Mouse (Mus musculus) thymus, postnatal 36 days (tissue): ENCODE measurements around the gene Sh2b3.

Experiments
- DNase-seq, 2 experiments: peaks; one replicate each; pipeline ENCODE4 v3.0.0; 2022; ENCODE audit warnings: mixed read lengths in 2 of 2

Sh2b3 gene

GRCm38 (mm10) chr5:121822786-121823505 is 14.5 kb downstream of the Sh2b3 start:
- DNase-seq = no peak

GRCm38 (mm10) chr5:121821552-121821951 is 15.9 kb downstream of the Sh2b3 start:
- DNase-seq = no peak

- no peak for DNase-seq
Observed at GRCm38 (mm10) chr5:121821116-121821515, 16.3 kb downstream of the Sh2b3 start.

- no peak for DNase-seq
Observed at GRCm38 (mm10) chr5:121820657-121821056, 16.8 kb downstream of the Sh2b3 start.

- no peak for DNase-seq
Observed at GRCm38 (mm10) chr5:121820161-121820560, 17.3 kb downstream of the Sh2b3 start.

GRCm38 (mm10) chr5:121819559-121819958 is 17.9 kb downstream of the Sh2b3 start:
- no peak for DNase-seq

- no peak for DNase-seq
Observed at GRCm38 (mm10) chr5:121818862-121819261, 18.6 kb downstream of the Sh2b3 start.

- DNase-seq = no peak
Observed at GRCm38 (mm10) chr5:121818401-121818800, 19.0 kb downstream of the Sh2b3 start.

- no peak for DNase-seq
Observed at GRCm38 (mm10) chr5:121817551-121817950, 19.9 kb downstream of the Sh2b3 start.

GRCm38 (mm10) chr5:121816611-121817010 is 20.8 kb downstream of the Sh2b3 start:
- DNase-seq = no peak

GRCm38 (mm10) chr5:121815867-121816380 is 21.5 kb downstream of the Sh2b3 start:
- no peak for DNase-seq

- DNase-seq = peak in 1 of 2 experiments; percentile 38
Observed at GRCm38 (mm10) chr5:121815067-121815466, 22.4 kb downstream of the Sh2b3 start.

GRCm38 (mm10) chr5:121813744-121814143 is 23.7 kb downstream of the Sh2b3 start:
- no peak for DNase-seq

GRCm38 (mm10) chr5:121812526-121813243 is 24.8 kb downstream of the Sh2b3 start:
- DNase-seq = no peak

- no peak for DNase-seq
Observed at GRCm38 (mm10) chr5:121811485-121811931, 25.9 kb downstream of the Sh2b3 start.

GRCm38 (mm10) chr5:121810331-121811151 is 26.9 kb downstream of the Sh2b3 start:
- no peak for DNase-seq

- no peak for DNase-seq
Observed at GRCm38 (mm10) chr5:121809667-121810224, 27.7 kb downstream of the Sh2b3 start.

- no peak for DNase-seq
Observed at GRCm38 (mm10) chr5:121808202-121808601, 29.2 kb downstream of the Sh2b3 start.

GRCm38 (mm10) chr5:121807186-121807585 is 30.3 kb downstream of the Sh2b3 start:
- no peak for DNase-seq

GRCm38 (mm10) chr5:121798447-121798846 is 39.0 kb downstream of the Sh2b3 start:
- DNase-seq = no peak

- DNase-seq = no peak
Observed at GRCm38 (mm10) chr5:121795800-121796199, 41.6 kb downstream of the Sh2b3 start.

GRCm38 (mm10) chr5:121791026-121791425 is 46.4 kb downstream of the Sh2b3 start:
- no peak for DNase-seq
